Mouse (Mus musculus) midbrain, embryonic 12.5 days (tissue): ENCODE data around the gene 1600014C23Rik. TPM values are rescaled to one million over a fixed set of nuclear protein-coding genes. Genes with fewer than 3 reads are reported as not detected.

Experiments used
- ATAC-seq: fragments of 200-750 bp; cut with Nextera tagmentation; 2 replicates; pipeline ENCODE4 v1.8.0; 2017; ENCODE audit warnings: low read depth, moderate TSS enrichment, moderate library complexity; ENCODE audit not compliant: low FRiP score
- H3K27ac ChIP-seq: fragments of 300-500 bp; sonication (generic); replicated peaks from 2 replicates; pipeline ENCODE4 v1.5.1; 2016; ENCODE audit warnings: mild to moderate bottlenecking
- H3K27me3 ChIP-seq: fragments of 300-500 bp; sonication (generic); 2 replicates; pipeline ENCODE4 v1.6.1; 2016; ENCODE audit warnings: mild to moderate bottlenecking
- H3K36me3 ChIP-seq: fragments of 300-500 bp; sonication (generic); 2 replicates; pipeline ENCODE4 v1.6.1; 2016
- H3K4me1 ChIP-seq: fragments of 300-500 bp; sonication (generic); 2 replicates; pipeline ENCODE4 v1.6.1; 2016
- H3K4me2 ChIP-seq: fragments of 300-500 bp; sonication (generic); replicated peaks from 2 replicates; pipeline ENCODE4 v1.6.1; 2016; ENCODE audit warnings: mild to moderate bottlenecking, moderate library complexity
- H3K4me3 ChIP-seq: fragments of 300-500 bp; sonication (generic); 2 replicates; pipeline ENCODE4 v1.5.1; 2016; ENCODE audit warnings: mild to moderate bottlenecking
- H3K9ac ChIP-seq: fragments of 300-500 bp; sonication (generic); replicated peaks from 2 replicates; pipeline ENCODE4 v1.6.1; 2016; ENCODE audit warnings: mild to moderate bottlenecking, moderate library complexity
- H3K9me3 ChIP-seq: fragments of 300-500 bp; sonication (generic); 2 replicates; pipeline ENCODE4 v1.6.1; 2016; ENCODE audit warnings: mild to moderate bottlenecking
- WGBS: fragments of 180-500 bp; shearing (Covaris S2); methylation state at CpG from one replicate; pipeline ENCODE4 v1.1.7; 2016; 5-methylcytosine and 5-hydroxymethylcytosine counted together
- polyA plus RNA-seq: library from polyadenylated mRNA; unstranded; fragments of >200 nt; fragmentation: Nextera tagmentation; extraction: Ambion mirVana; gene quantifications from 2 replicates; pipeline ENCODE4 v1.2.1, GENCODE M21; 2016

1600014C23Rik gene
- polyA plus RNA-seq, 1 experiment from 2014 or later, result not detected

DNA sequence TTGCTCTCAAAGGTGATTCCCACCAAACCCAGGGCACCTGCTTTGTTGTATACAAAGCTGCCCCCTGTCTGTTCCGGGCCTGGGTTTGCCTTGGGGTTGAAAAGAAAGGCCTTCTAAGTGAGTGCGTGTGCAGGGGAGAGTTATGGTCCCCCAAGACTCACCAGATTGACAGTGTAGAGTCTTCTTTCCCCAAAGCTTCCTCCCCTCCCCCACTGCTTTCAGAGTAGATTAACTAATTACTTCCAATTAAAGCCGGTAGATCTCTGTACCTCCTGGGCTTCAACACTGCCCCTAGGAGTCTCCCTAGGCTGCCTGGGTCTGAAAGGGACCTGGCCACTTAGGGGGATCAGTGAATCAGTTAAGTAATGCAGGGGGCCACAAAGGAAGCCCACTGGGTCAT, 689 bp upstream of the 1600014C23Rik start:
- 10% methylated on average over 3 of the region's 3 CpGs for WGBS
- Histone ChIP-seq H3K4me1 (peaks cover 37% of the 10 kb centered on the region), H3K36me3 (no peaks in the 10 kb centered on the region), H3K9me3 (no peaks in the 10 kb centered on the region), H3K4me2 (peak overlapping the region; percentile 60), H3K4me3 (peak overlapping the region; percentile 34; the same call in 1 of the 2 replicates), H3K27me3 (peaks cover 36% of the 10 kb centered on the region), H3K9ac (peak overlapping the region; percentile 57), H3K27ac (peak overlapping the region; percentile 27; the same call in 1 of the 2 replicates)
- ATAC-seq, result no peak

DNA sequence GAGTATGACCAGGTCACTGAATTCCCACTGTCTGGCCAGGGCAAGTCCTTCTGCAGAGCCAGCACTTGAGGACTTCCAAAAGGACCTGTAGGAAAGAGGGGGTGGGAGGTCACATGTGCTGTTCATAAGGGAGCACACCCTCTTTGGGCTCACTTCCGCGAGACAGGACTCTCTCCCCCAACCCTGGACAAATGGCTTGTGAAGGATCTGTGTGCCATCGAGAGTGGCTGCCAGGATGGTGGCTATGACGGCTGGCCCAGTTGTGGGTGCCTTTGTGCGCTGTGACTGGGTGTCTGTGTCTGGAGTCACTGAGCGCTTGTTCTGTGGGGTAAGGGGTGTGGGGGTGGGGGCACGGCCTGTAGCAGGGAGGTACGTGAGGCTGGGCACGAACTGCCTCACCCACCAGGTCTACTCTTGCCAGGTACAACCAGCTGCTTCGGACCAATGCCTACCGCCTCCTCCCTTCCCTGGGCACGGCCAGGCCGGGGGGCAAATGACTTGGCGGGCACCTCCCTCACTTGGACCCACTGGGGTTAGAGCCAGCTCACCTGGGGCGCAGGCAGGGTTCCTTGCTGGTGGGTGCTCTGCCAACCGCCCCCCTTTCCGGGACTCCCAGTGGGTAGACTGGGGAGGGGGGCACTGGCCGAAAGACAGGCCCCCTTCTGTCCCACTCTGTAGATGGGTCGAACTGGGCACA, 458 bp downstream of the 1600014C23Rik start:
- peaks cover 39% of the 10 kb centered on the region for H3K27me3 ChIP-seq
- H3K4me3 ChIP-seq, result peak overlapping the region; percentile 34; the same call in 1 of the 2 replicates
- H3K4me1 ChIP-seq, result peaks cover 37% of the 10 kb centered on the region
- H3K4me2 ChIP-seq, result peak overlapping the region; percentile 60
- H3K9ac ChIP-seq, result peak overlapping the region; percentile 57
- no peak overlapping the region for H3K27ac ChIP-seq
- H3K36me3 ChIP-seq, result no peaks in the 10 kb centered on the region
- no peaks in the 10 kb centered on the region for H3K9me3 ChIP-seq
- 71% methylated on average over 19 of the region's 19 CpGs for WGBS
- no peak for ATAC-seq

DNA sequence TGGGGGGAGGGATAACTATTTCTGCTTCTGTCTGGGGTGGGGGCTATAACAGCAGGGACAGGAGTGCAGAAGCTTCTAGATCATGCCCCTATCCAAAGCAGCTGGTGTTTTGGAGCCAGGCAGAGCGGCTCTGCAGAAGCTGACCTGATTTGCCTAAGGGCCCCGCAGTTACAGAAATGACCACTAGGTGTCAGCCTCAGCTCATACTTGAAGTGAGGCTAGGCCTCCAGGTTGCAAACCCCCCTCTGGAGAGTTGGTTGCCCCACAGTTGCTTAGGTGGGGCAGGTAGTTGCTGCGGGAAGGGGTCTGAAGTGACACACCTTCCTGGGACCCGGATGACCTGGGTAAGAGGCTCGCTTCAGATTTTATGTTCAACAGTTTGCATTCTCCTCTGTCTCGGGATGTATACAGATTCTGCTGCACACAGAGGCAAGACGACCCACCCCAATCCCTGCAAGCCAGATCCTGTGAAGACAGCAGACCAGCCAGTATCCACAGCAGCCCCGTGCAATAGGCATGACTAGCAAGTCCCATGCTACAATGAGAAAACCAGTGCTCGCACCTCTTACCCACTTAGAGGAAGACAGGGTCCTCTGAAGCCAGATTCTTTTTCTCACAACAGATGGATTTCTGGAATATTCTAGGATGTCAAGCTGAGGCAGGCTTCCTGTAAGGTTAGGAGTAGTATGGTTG, 2.3 kb downstream of the 1600014C23Rik start:
- no peak overlapping the region for H3K27ac ChIP-seq
- H3K9me3 ChIP-seq, result no peaks in the 10 kb centered on the region
- peaks cover 39% of the 10 kb centered on the region for H3K27me3 ChIP-seq
- no peak overlapping the region for H3K9ac ChIP-seq
- no peak overlapping the region for H3K4me2 ChIP-seq
- no peak overlapping the region for H3K4me3 ChIP-seq
- H3K36me3 ChIP-seq, result no peaks in the 10 kb centered on the region
- 26% methylated on average over 9 of the region's 9 CpGs for WGBS
- ATAC-seq, result no peak
- H3K4me1 ChIP-seq, result peaks cover 30% of the 10 kb centered on the region

DNA sequence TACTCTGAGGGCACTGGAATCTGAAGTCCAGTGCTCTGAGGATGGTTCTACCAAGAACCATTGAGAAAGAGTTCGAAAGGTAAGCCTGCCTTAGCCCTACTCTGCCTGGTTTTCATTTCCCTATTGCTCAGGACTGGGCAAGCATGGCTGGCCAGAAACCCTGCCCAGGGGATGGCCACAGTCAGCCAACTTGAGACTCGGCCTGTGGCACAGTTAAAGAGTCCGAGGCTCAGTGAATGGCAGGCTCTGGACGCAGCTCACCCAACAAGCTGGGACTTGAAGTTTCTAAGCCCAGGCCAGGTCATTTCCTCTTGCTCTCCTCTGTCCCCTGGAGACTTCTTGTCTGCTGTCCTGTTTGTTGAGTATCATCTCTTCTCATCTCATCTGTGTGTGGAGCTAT, 2.9 kb downstream of the 1600014C23Rik start:
- no peak for ATAC-seq
- Histone ChIP-seq H3K4me1 (peaks cover 25% of the 10 kb centered on the region), H3K27me3 (peaks cover 39% of the 10 kb centered on the region), H3K27ac (no peak overlapping the region), H3K4me2 (no peak overlapping the region), H3K36me3 (no peaks in the 10 kb centered on the region), H3K9ac (no peak overlapping the region), H3K9me3 (no peaks in the 10 kb centered on the region), H3K4me3 (no peak overlapping the region)
- 84% methylated on average over 4 of the region's 4 CpGs for WGBS

DNA sequence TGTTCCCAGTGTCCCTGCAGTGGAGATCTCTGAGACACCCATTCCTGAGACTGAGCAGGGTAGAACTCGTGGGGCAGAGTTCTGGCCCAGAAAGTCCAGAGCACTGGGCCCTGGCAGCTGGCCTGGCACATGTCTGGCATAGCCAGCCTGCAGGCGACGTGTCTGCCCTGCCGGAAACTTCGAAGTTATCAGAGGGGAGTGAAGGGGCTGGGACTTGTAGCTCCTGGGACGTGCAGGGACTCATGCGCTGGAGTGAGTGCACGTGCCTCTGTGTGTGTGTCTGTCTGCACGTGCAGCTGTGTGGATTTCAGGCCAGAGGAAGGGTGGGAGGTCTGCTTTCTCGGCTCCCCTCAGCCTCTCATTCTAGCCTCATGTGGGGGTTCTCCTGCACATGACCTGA, 4.3 kb downstream of the 1600014C23Rik start:
- Histone ChIP-seq H3K4me1 (peaks cover 13% of the 10 kb centered on the region), H3K36me3 (no peaks in the 10 kb centered on the region), H3K9me3 (no peaks in the 10 kb centered on the region), H3K9ac (no peak overlapping the region), H3K27ac (no peak overlapping the region), H3K4me2 (no peak overlapping the region), H3K27me3 (peaks cover 43% of the 10 kb centered on the region), H3K4me3 (no peak overlapping the region)
- 59% methylated on average over 10 of the region's 10 CpGs for WGBS
- ATAC-seq, result no peak

DNA sequence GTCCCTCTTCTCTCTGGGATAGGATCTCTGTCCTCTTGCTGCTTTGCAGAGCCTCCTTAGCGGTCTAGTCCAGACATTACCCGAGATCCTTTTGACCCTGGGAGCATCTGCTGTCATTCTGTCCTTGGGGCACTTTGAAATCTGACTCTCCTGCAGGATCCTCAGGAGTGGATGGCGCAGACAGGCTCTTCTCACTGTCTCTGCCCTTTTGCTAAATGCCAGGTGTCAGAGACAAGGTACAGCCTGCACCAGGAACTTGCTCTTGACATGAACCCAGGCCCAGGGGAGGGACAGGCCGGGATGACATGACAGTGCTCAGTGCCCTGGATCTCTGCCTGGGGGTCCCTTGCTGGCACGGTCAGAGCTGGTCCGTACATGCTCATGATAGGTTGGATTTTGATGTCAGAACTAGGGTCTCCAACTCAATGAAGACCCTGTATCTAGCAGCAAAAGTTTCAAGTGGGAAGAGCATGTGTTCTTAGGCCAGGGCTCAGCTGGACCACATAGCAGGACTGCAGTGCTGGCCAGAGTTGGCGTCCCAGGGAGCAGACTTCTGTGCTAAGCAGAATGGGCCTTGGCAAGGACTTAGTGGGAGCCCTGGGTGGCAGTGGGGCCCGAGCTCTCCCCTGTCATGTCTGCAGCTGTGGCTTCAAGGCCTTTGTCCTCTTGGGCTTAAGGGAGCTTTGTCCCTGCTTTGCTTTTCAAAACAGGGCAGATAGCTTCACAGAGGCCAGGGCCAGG, 5.5 kb downstream of the 1600014C23Rik start:
- ATAC-seq, result no peak
- Histone ChIP-seq H3K9ac (no peak overlapping the region), H3K4me3 (no peak overlapping the region), H3K27me3 (peaks cover 35% of the 10 kb centered on the region), H3K4me2 (no peak overlapping the region), H3K4me1 (peaks cover 7% of the 10 kb centered on the region), H3K36me3 (no peaks in the 10 kb centered on the region), H3K9me3 (no peaks in the 10 kb centered on the region), H3K27ac (no peak overlapping the region)
- 54% methylated on average over 8 of the region's 8 CpGs for WGBS

DNA sequence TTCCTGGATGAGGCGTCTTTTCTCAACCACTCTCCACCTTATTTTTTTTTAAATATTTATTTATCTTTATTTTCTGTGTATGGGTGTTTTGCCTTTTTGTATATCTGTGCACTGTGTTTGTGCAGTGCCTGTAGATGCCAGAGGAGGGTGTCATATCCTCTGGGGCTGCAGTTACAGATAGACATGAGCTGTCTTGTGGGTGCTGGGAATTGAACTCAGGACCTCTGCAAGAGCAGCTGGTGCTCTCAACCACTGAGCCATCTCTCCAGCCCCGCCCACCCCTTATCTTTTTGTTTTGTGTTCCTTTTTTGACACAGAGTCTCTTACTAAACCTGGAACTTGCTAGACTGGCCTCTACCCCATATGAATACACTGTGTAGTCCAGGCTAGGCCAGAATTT, 6.2 kb downstream of the 1600014C23Rik start:
- Histone ChIP-seq H3K4me1 (peaks cover 9% of the 10 kb centered on the region), H3K36me3 (no peaks in the 10 kb centered on the region), H3K9ac (no peak overlapping the region), H3K27me3 (peaks cover 28% of the 10 kb centered on the region), H3K27ac (no peak overlapping the region), H3K9me3 (no peaks in the 10 kb centered on the region), H3K4me3 (no peak overlapping the region), H3K4me2 (no peak overlapping the region)
- 93% methylated on average over 2 of the region's 2 CpGs for WGBS
- no peak for ATAC-seq

DNA sequence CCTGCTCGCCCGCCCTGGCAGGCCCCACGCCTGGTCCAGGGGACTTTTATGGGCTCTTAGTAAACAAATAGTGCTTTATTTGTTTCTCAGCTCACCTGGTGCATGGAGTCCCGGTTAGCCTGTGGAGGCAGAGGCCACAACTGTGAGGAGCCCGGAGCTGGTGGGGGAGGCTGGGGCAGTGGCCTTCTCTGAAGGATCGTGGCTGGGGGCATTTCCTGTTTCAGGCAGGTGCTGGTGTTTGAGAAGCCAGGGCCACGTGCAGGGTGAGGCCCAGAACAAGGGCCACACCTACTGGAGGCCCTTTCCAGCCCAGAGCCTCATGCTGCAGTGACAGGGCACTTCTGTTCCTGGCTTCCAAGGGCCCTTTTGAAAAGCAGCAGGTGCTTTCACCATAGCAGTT, 7.4 kb downstream of the 1600014C23Rik start:
- H3K9me3 ChIP-seq, result no peaks in the 10 kb centered on the region
- peaks cover 18% of the 10 kb centered on the region; the same call in 1 of the 2 replicates for H3K27me3 ChIP-seq
- no peak overlapping the region for H3K27ac ChIP-seq
- H3K4me2 ChIP-seq, result no peak overlapping the region
- H3K9ac ChIP-seq, result no peak overlapping the region
- H3K36me3 ChIP-seq, result no peaks in the 10 kb centered on the region
- peaks cover 9% of the 10 kb centered on the region for H3K4me1 ChIP-seq
- WGBS, result 74% methylated on average over 7 of the region's 7 CpGs
- no peak overlapping the region for H3K4me3 ChIP-seq
- no peak for ATAC-seq

DNA sequence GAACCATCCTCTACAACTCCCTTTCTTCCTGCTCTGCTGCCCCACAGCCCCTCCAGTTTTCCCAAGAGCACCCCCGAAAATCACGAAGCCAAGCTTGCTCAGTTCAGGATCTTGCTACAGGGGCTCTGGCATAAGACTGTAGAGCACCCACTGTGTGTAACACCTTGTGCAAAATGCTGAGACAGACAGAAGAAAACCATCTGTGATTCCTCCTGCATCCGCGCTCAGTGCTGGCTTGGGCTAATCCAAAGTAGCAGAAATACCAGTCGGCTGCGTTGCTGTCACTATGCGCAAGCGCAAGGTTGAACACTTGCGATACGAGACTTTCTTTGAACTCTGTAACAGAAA, 9.1 kb downstream of the 1600014C23Rik start:
- Histone ChIP-seq H3K9ac (peak overlapping the region; percentile 75; the same call in 1 of the 2 replicates), H3K36me3 (no peaks in the 10 kb centered on the region), H3K4me1 (peaks cover 9% of the 10 kb centered on the region), H3K4me3 (0 out of 2 replicates have a peak overlapping the region, but pooled peaks have one; percentile 52), H3K9me3 (no peaks in the 10 kb centered on the region), H3K27me3 (peaks cover 9% of the 10 kb centered on the region; the same call in 1 of the 2 replicates), H3K4me2 (no peak overlapping the region), H3K27ac (0 out of 2 replicates have a peak overlapping the region, but pooled peaks have one; percentile 81)
- 85% methylated on average over 10 of the region's 10 CpGs for WGBS
- ATAC-seq, result no peak; the same call in none of the 2 replicates

DNA sequence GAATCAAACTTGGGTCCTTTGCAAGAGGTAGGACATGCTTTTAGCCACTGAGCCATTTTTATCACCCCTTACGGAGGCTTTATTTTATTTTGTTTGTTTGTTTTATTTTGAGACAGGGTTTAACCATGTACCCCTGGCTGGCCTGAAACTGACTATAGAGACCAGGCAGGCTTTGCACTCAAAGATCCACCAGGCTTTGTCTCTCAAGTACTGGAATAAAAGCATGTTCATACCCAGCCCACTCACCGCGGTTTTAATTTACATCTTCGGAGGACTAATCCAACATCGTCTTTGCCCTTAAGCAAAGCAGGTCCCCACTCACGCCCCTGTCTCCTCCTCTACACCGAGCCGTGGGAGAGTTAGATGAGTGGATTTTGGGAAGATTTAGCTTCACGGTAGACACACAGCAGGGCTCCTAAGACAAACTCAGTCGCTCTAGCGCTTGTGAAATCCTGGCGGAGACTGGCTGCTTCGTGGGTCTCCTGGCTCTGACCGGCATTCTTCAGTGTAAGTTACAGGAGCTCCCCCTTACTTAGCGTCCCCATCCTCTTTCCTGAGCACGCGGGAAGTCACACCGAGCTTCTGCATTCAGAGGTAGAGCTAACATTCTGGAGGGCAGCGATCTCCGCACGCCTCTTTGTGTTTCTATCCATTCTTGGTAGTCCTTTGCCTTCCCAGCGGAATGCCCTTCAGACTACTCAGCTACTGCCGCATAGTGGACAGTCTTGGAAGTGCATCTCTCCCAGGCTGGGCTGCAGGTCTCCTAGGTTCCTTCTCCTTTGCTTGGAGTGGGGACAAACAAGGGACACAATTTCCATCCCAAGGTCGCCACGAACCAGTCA, 9.7 kb downstream of the 1600014C23Rik start:
- WGBS, result 4% methylated on average over 25 of the region's 25 CpGs
- Histone ChIP-seq H3K27me3 (0 out of 2 replicates have a peak, but pooled peaks cover 4% of the 10 kb centered on the region), H3K9ac (peak overlapping the region; percentile 75), H3K4me2 (peak overlapping the region; percentile 56), H3K4me3 (peak overlapping the region; percentile 52), H3K36me3 (no peaks in the 10 kb centered on the region), H3K9me3 (no peaks in the 10 kb centered on the region), H3K4me1 (peaks cover 9% of the 10 kb centered on the region), H3K27ac (peak overlapping the region; percentile 81)
- ATAC-seq, result peak; percentile 65

DNA sequence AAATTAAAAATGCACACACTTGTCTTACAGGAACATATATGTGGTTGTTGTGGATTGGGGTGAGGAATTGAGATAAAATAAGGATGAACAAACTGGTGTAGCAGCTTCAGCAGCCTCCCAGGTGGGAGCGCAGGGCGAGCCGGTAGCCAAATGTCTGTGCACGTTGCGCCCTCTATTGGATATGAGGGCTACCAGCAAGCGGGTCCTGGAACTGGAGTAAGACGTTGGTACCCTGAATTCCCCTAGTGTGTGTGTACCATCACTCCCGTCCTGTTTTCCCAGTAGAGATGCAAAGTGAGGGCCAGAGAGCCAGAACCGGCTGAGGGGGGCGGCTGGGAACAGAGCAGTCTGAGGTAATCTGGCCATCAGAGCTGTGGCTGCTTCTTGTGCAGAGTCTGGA, 15.3 kb downstream of the 1600014C23Rik start:
- H3K4me1 ChIP-seq, result peaks cover 4% of the 10 kb centered on the region
- H3K36me3 ChIP-seq, result no peaks in the 10 kb centered on the region
- 0 out of 2 replicates have a peak, but pooled peaks have one; percentile 9 for ATAC-seq
- H3K27me3 ChIP-seq, result no peaks in the 10 kb centered on the region
- no peak overlapping the region for H3K27ac ChIP-seq
- 11% methylated on average over 10 of the region's 10 CpGs for WGBS
- H3K4me2 ChIP-seq, result no peak overlapping the region
- no peak overlapping the region for H3K9ac ChIP-seq
- no peak overlapping the region for H3K4me3 ChIP-seq
- H3K9me3 ChIP-seq, result no peaks in the 10 kb centered on the region
